Mouse (Mus musculus) erythroblast, embryonic 14.5 days (primary cell): ENCODE data around the gene Lpp.

Source experiments
- GATA1 ChIP-seq: IDR thresholded peaks from 2 replicates; pipeline ENCODE4 v1.6.1; 2012; ENCODE audit warnings: low read length, inconsistent platforms, mixed read lengths
- TAL1 ChIP-seq: IDR thresholded peaks from 3 replicates; pipeline ENCODE4 v1.6.1; 2012; ENCODE audit warnings: low read length, inconsistent platforms, mixed read lengths

- TF ChIP-seq GATA1 (no peak), TAL1 (no peak)
Observed at GRCm38 (mm10) chr16:24423751-24424150, 30.4 kb downstream of the Lpp start.
